Mouse (Mus musculus) liver, embryonic 15.5 days (tissue): ENCODE measurements around the gene E2f7. TPM values are rescaled to one million over a fixed set of nuclear protein-coding genes. Genes with fewer than 3 reads are reported as not detected.

Source experiments
- ATAC-seq: fragments of 200-750 bp; cut with Nextera tagmentation; 2 replicates; pipeline ENCODE4 v1.8.0; 2017; ENCODE audit warnings: moderate number of reproducible peaks, mild to moderate bottlenecking, moderate library complexity; ENCODE audit not compliant: insufficient read depth
- H3K27ac ChIP-seq: fragments of 300-500 bp; sonication (generic); replicated peaks from 2 replicates; pipeline ENCODE4 v1.5.1; 2015; ENCODE audit warnings: mild to moderate bottlenecking, inconsistent platforms
- H3K27me3 ChIP-seq: fragments of 300-500 bp; sonication (generic); 2 replicates; pipeline ENCODE4 v1.6.1; 2015; ENCODE audit warnings: mild to moderate bottlenecking, inconsistent platforms
- H3K36me3 ChIP-seq: fragments of 300-500 bp; sonication (generic); replicated peaks from 2 replicates; pipeline ENCODE4 v1.6.1; 2015; ENCODE audit warnings: moderate library complexity, mild to moderate bottlenecking, inconsistent platforms
- H3K4me1 ChIP-seq: fragments of 300-500 bp; sonication (generic); replicated peaks from 2 replicates; pipeline ENCODE4 v1.6.1; 2015; ENCODE audit warnings: inconsistent platforms
- H3K4me2 ChIP-seq: fragments of 300-500 bp; sonication (generic); 2 replicates; pipeline ENCODE4 v1.6.1; 2015; ENCODE audit warnings: moderate library complexity, mild to moderate bottlenecking, inconsistent platforms
- H3K4me3 ChIP-seq: fragments of 300-500 bp; sonication (generic); replicated peaks from 2 replicates; pipeline ENCODE4 v1.5.1; 2015; ENCODE audit warnings: mild to moderate bottlenecking, inconsistent platforms
- H3K9ac ChIP-seq: fragments of 300-500 bp; sonication (generic); 2 replicates; pipeline ENCODE4 v1.6.1; 2015; ENCODE audit warnings: moderate library complexity, mild to moderate bottlenecking, inconsistent platforms
- H3K9me3 ChIP-seq: fragments of 300-500 bp; sonication (generic); replicated peaks from 2 replicates; pipeline ENCODE4 v1.6.1; 2016; ENCODE audit warnings: inconsistent platforms
- WGBS: fragments of 180-500 bp; shearing (Covaris S2); methylation state at CpG from one replicate; pipeline ENCODE4 v1.1.7; 2015; ENCODE audit warnings: mixed read lengths; ENCODE audit not compliant: insufficient replicate concordance; 5-methylcytosine and 5-hydroxymethylcytosine counted together
- polyA plus RNA-seq: library from polyadenylated mRNA; unstranded; fragments of >200 nt; fragmentation: Nextera tagmentation; extraction: Ambion mirVana; gene quantifications from 2 replicates; pipeline ENCODE4 v1.2.1, GENCODE M21; 2015

E2f7 gene
- polyA plus RNA-seq, 1 experiment from 2014 or later = 8.3 TPM

- H3K9ac ChIP-seq = no peak overlapping the region
- H3K9me3 ChIP-seq = no peaks in the 10 kb centered on the region
- no peaks in the 10 kb centered on the region for H3K36me3 ChIP-seq
- H3K4me2 ChIP-seq = no peak overlapping the region
- no peaks in the 10 kb centered on the region for H3K4me1 ChIP-seq
- H3K4me3 ChIP-seq = no peak overlapping the region
- H3K27ac ChIP-seq = no peak overlapping the region
- 76% methylated on average over 8 of the region's 8 CpGs for WGBS
- no peaks in the 10 kb centered on the region for H3K27me3 ChIP-seq
- ATAC-seq = no peak
Measured at GRCm38 (mm10) chr10:110806471-110806870, 61.2 kb downstream of the E2f7 start.

GRCm38 (mm10) chr10:110810528-110810927 is 65.3 kb downstream of the E2f7 start:
- H3K27ac ChIP-seq = no peak overlapping the region
- H3K27me3 ChIP-seq = no peaks in the 10 kb centered on the region
- no peaks in the 10 kb centered on the region for H3K4me1 ChIP-seq
- H3K9ac ChIP-seq = no peak overlapping the region
- no peaks in the 10 kb centered on the region for H3K36me3 ChIP-seq
- H3K4me2 ChIP-seq = no peak overlapping the region
- no peaks in the 10 kb centered on the region for H3K9me3 ChIP-seq
- H3K4me3 ChIP-seq = no peak overlapping the region
- no peak for ATAC-seq
- WGBS = 58% methylated on average over 2 of the region's 2 CpGs

GRCm38 (mm10) chr10:110811209-110811861 is 66.1 kb downstream of the E2f7 start:
- ATAC-seq = no peak
- H3K4me3 ChIP-seq = no peak overlapping the region
- no peak overlapping the region for H3K9ac ChIP-seq
- 65% methylated on average over 10 of the region's 10 CpGs for WGBS
- H3K27me3 ChIP-seq = no peaks in the 10 kb centered on the region
- H3K4me1 ChIP-seq = no peaks in the 10 kb centered on the region
- H3K4me2 ChIP-seq = no peak overlapping the region
- H3K9me3 ChIP-seq = no peaks in the 10 kb centered on the region
- H3K36me3 ChIP-seq = no peaks in the 10 kb centered on the region
- no peak overlapping the region for H3K27ac ChIP-seq

- no peaks in the 10 kb centered on the region for H3K27me3 ChIP-seq
- H3K9ac ChIP-seq = no peak overlapping the region
- no peaks in the 10 kb centered on the region for H3K36me3 ChIP-seq
- no peaks in the 10 kb centered on the region for H3K9me3 ChIP-seq
- no peak for ATAC-seq
- no peak overlapping the region for H3K27ac ChIP-seq
- 33% methylated on average over 2 of the region's 2 CpGs for WGBS
- no peaks in the 10 kb centered on the region for H3K4me1 ChIP-seq
- no peak overlapping the region for H3K4me2 ChIP-seq
- no peak overlapping the region for H3K4me3 ChIP-seq
Measured at GRCm38 (mm10) chr10:110811862-110812225, 66.6 kb downstream of the E2f7 start.

DNA sequence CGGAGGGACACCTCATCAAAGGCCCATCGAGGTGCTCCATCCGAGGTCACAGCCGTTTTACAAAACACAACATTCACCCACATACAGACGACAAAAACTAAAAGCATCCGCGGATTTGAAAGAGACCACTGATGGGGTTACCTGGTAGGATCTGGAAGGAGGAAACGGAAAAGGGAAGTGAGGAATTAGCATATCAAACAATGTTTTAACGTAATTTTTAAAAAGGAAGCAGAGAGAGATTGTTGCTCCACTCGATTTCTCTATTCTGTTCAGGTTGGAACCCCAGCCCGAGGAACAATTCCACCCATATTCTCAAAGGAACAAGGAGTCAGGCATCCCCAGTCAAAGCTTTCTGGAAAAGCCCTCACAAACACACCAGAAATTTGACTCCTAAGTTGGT is 75.9 kb downstream of the E2f7 start:
- Histone ChIP-seq H3K9ac (no peak overlapping the region), H3K36me3 (no peaks in the 10 kb centered on the region), H3K4me2 (no peak overlapping the region), H3K4me1 (no peaks in the 10 kb centered on the region), H3K9me3 (no peaks in the 10 kb centered on the region), H3K27me3 (no peaks in the 10 kb centered on the region), H3K4me3 (no peak overlapping the region), H3K27ac (no peak overlapping the region)
- WGBS = 60% methylated on average over 11 of the region's 11 CpGs
- ATAC-seq = no peak

DNA sequence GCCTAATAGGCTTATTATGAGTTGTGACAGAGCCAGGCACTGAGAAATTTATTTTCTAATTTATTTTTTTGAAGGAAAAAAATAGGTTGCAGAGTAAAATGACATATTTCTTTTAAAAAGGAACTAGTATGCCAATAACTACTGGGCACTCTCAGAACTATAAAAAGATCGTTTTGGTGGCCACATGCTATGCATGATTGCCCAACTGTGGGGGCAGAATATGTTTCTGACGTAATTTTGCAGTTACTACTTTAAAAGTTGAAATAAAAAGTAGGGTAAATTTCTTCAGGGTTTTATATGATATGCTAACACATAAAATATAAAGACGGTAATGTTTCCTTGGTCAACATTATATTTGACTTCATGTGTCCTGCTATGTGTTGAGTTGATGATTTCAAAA is 76.5 kb downstream of the E2f7 start:
- WGBS = 56% methylated on average over 3 of the region's 3 CpGs
- Histone ChIP-seq H3K27me3 (no peaks in the 10 kb centered on the region), H3K9me3 (no peaks in the 10 kb centered on the region), H3K4me3 (no peak overlapping the region), H3K4me1 (no peaks in the 10 kb centered on the region), H3K9ac (no peak overlapping the region), H3K27ac (no peak overlapping the region), H3K4me2 (no peak overlapping the region), H3K36me3 (no peaks in the 10 kb centered on the region)
- ATAC-seq = no peak

DNA sequence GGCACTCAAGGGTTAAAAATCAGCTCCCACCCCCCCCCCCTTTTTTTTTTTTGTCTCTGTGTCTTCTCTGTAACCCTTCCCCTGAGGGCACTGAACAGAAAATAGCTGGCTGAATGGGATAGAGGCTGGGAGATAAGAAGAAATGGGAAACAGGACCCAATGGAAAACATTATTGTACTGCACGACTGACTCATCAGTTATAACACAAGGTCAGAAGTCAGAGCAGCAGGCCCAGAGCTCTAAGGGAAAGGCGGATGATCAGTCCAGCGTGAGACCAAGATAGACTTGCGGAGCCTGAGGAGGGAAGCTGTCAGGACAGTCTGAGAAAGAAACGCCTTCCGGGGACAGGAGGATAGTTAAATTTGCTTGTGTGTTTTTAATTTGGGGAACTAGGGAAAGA is 87.1 kb downstream of the E2f7 start:
- H3K27me3 ChIP-seq = no peaks in the 10 kb centered on the region
- no peak overlapping the region for H3K4me2 ChIP-seq
- H3K4me3 ChIP-seq = no peak overlapping the region
- WGBS = 53% methylated on average over 6 of the region's 6 CpGs
- no peak overlapping the region for H3K27ac ChIP-seq
- no peak overlapping the region for H3K9ac ChIP-seq
- ATAC-seq = no peak; the same call in 1 of the 2 replicates
- no peaks in the 10 kb centered on the region for H3K4me1 ChIP-seq
- H3K9me3 ChIP-seq = no peaks in the 10 kb centered on the region
- no peaks in the 10 kb centered on the region for H3K36me3 ChIP-seq

DNA sequence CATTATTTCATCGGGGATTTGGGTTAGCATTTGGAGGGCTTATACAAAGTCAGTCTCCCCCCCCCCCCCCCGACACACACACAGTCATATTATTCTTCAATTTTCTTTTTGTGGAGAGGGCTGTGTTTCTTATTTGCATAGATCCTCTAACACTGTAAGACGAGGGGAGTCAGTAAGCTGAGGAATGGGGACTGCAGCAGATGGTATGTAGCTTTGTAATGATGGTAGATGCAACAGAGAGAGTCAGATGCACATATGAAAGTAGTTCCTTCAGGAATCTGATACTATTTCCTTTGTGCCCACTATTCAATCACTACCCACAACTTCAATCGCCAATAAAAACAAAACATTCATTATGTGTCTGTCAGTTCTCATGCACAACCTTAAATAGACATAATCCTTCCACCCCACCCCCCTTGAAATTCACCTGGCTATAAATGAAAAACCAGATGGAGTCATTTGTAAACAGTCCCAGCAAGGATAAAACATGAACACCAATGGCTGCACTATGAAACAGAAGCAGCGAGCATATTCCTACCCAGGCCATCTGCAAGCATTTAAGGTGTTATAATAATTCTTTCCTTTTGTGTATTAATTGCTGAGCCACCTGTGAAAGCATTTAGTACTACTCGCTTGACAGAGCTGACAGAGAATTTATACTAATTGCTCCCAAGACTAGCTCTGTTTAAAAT is 90.0 kb downstream of the E2f7 start:
- Histone ChIP-seq H3K9ac (no peak overlapping the region), H3K36me3 (no peaks in the 10 kb centered on the region), H3K4me2 (no peak overlapping the region), H3K27ac (no peak overlapping the region), H3K27me3 (no peaks in the 10 kb centered on the region), H3K4me1 (no peaks in the 10 kb centered on the region), H3K4me3 (no peak overlapping the region), H3K9me3 (no peaks in the 10 kb centered on the region)
- 51% methylated on average over 6 of the region's 6 CpGs for WGBS
- ATAC-seq = no peak

Other genes starting within 250 kb of the E2f7 start
- gene Csrp2, start 174.3 kb downstream of the E2f7 start, polyA plus RNA-seq = 15.4 and 15.7 TPM in 2 replicates